Mouse (Mus musculus) spleen, adult 12 weeks (tissue): ENCODE results near the gene Gm13723.

ENCODE experiments used
- DNase-seq: peaks from one replicate; pipeline ENCODE4 v3.0.0; 2022; ENCODE audit warnings: low spot score

Gm13723 gene

DNA sequence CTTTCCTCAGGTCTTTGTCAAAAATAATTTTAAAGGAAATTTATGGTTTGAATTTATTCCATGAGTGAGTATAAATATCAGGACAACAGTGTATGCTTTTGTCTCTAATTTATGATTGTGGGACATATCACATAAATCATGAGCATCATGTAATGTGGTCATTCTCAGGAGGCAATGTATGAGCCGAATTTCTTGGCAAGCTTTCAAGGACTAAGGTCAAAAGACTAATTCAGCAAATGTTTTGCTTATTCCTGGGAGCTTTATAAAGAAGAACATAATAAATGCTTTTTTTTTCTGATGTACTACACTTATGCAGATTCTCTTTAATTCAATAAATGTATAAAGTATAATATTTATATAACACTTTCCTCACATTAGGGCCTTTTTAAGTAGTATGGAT, at the start of gene Gm13723:
Gene Gm13723, minus strand, starts transcription at position 101 of the 400 bp plus-strand sequence.
- no peak for DNase-seq

DNA sequence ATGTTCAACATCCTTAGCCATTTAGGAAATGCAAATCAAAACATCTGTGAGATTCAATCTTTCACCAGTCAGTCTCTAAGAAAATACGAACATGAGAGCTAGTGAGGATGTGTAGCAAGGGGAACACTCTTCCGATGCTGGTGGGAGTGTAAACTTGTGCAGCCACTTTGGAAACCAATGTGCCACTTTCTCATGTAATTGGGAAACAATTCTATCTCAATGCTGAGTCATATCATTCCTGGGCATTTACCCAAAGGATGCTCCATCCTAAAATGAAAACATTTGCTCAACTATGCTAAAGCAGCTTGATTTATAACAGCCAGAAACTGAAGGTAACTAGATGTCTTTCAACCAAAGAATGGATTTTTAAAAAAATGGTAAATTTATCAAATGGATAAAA, 31.0 kb upstream of the Gm13723 start:
- DNase-seq = no peak

DNA sequence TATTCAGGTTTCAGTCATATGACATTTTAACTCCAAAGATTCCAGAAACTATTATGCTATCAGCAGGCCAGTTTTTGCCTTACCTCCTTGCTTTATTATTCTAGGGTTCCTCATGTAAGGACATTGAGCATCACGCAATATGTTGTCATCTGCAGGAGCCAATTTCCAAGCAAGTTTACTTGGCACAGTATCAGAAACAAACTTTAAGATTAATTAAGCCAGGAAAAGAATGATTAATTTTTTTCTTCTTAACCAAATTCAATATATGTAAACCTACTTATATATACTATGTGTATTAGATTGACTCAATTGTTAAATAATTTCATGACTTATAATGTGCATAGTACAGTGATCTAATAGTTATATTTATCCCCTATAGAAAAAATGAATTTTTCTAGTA, 17.5 kb upstream of the Gm13723 start, which contains the start of gene Olfr1097:
Gene Olfr1097, minus strand, starts transcription at position 101 of the 400 bp plus-strand sequence.
- no peak for DNase-seq

DNA sequence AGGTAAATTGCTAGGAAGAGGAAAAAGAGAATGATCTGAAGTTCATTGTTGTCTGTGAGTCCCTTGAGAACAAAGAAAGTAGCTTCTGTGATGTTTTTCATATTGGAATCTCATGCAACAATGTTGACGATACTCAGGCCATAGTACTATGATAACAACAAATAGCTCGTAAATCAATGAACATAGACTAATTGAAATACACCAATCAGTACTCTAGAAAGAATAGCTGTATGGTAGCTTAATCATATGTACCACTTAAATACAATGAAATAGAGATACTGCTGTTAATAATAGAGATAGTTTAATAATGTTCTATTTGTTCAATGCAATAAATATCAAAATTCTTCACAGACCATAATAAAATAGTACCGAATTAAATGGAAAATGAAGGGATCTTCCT, 23.0 kb downstream of the Gm13723 start, which contains the start of gene Olfr1095:
Gene Olfr1095, minus strand, starts transcription at position 101 of the 400 bp plus-strand sequence.
- DNase-seq = no peak

DNA sequence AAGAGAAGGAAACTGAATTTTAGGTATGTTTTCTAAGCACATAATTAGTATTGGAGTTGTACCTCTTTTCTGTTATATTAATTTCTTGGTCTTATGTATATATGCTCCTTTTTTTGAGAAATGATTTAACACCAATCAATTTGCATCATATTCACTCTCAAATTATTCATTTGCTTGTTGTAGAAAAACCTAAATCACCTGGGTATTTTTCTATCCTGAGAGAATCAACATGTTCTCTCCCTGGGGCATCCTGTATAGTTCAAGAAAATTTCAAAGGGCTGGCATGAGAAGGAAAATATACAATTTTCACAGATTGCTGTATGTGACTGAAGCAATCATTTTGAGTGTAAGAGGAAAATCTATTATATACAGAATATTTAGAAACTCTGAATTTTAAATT, 50.2 kb downstream of the Gm13723 start, which contains the start of gene Olfr1094:
Gene Olfr1094, plus strand, starts transcription at position 301 of the 400 bp plus-strand sequence.
- no peak for DNase-seq
